Mouse (Mus musculus): ENCODE results near the gene Tbc1d1.

- TF ChIP-seq CTCF (IDR thresholded peaks at IDR 0.05; ENCODE audit: low read depth), result no peak
- TF ChIP-seq EP300 (IDR thresholded peaks at IDR 0.05; ENCODE audit: low read depth), result no peak
Observed at GRCm38 (mm10) chr5:64392426-64393020, 236.4 kb downstream of the Tbc1d1 start.
